Mouse (Mus musculus) spleen, adult 2 months (tissue): ENCODE measurements around the gene Smim15. TPM values are rescaled to one million over a fixed set of nuclear protein-coding genes. Genes with fewer than 3 reads are reported as not detected.

Source experiments
- DNase-seq, 2 experiments: peaks; one replicate each; pipeline versions ENCODE4 v3.0.0 to v3.0.0-alpha.2; 2012 to 2021; ENCODE audit warnings: low spot score in 2 of 2, low read depth in 1 of 2
- H3K27ac ChIP-seq: fragments of 200-500 bp; 2 replicates; pipeline ENCODE4 v1.5.1; 2012; ENCODE audit warnings: low read length, inconsistent platforms; ENCODE audit not compliant: insufficient read depth
- H3K27me3 ChIP-seq: fragments of 200-500 bp; 2 replicates; pipeline ENCODE4 v1.6.1; 2012; ENCODE audit warnings: mild to moderate bottlenecking, moderate library complexity, low read length, inconsistent platforms; ENCODE audit not compliant: control insufficient read depth, insufficient read depth
- H3K36me3 ChIP-seq: fragments of 200-500 bp; 2 replicates; pipeline ENCODE4 v1.6.1; 2012; ENCODE audit warnings: mild to moderate bottlenecking, low read length, inconsistent platforms; ENCODE audit not compliant: control insufficient read depth, insufficient read depth
- H3K4me1 ChIP-seq: fragments of 200-500 bp; 2 replicates; pipeline ENCODE4 v1.6.1; 2011; ENCODE audit warnings: inconsistent platforms; ENCODE audit not compliant: control insufficient read depth, insufficient read depth, insufficient read length
- H3K4me3 ChIP-seq: fragments of 200-500 bp; 2 replicates; pipeline ENCODE4 v1.5.1; 2011; ENCODE audit warnings: mild to moderate bottlenecking, inconsistent platforms; ENCODE audit not compliant: insufficient read depth, insufficient read length; ENCODE audit errors: extremely low read depth
- CTCF ChIP-seq: fragments of 200-500 bp; IDR thresholded peaks from 2 replicates; pipeline ENCODE4 v1.5.1; 2011; ENCODE audit warnings: mild to moderate bottlenecking, inconsistent platforms; ENCODE audit not compliant: insufficient read depth, insufficient read length, insufficient replicate concordance; ENCODE audit errors: extremely low read depth
- POLR2A ChIP-seq: fragments of 200-500 bp; IDR thresholded peaks from 2 replicates; pipeline ENCODE4 v1.6.1; 2011; ENCODE audit warnings: low read depth, low read length, inconsistent platforms
- WGBS: fragments of 180-500 bp; shearing (Covaris S2); methylation state at CpG from one replicate; pipeline ENCODE4 v1.1.7; 2018; 5-methylcytosine and 5-hydroxymethylcytosine counted together
- polyA plus RNA-seq: library from polyadenylated mRNA; depleted of rRNA; stranded (reverse); fragments of >200 nt; gene quantifications from 2 replicates; pipeline ENCODE4 v1.2.3, GENCODE M21; 2012; rRNA removed

The Smim15 gene
- polyA plus RNA-seq, 1 experiment, result 4.3 TPM

- Histone ChIP-seq H3K27me3 (no peaks in the 10 kb centered on the region), H3K36me3 (no peaks in the 10 kb centered on the region), H3K27ac (no peak overlapping the region), H3K4me1 (no peaks in the 10 kb centered on the region), H3K4me3 (no peak overlapping the region)
- TF ChIP-seq POLR2A, result no peak
- TF ChIP-seq CTCF, result no peak
- WGBS, result 85% methylated on average over 7 of the region's 7 CpGs
- DNase-seq, result no peak
Measured at GRCm38 (mm10) chr13:108092290-108092689, 48.0 kb downstream of the Smim15 start.

GRCm38 (mm10) chr13:108094681-108095080 is 50.4 kb downstream of the Smim15 start:
- 94% methylated on average over 5 of the region's 5 CpGs for WGBS
- Histone ChIP-seq H3K4me3 (no peak overlapping the region), H3K4me1 (no peaks in the 10 kb centered on the region), H3K27ac (no peak overlapping the region), H3K27me3 (no peaks in the 10 kb centered on the region), H3K36me3 (no peaks in the 10 kb centered on the region)
- TF ChIP-seq CTCF, result no peak
- no peak for TF ChIP-seq POLR2A
- DNase-seq, result no peak

GRCm38 (mm10) chr13:108095617-108096016 is 51.4 kb downstream of the Smim15 start:
- Histone ChIP-seq H3K27me3 (no peaks in the 10 kb centered on the region), H3K36me3 (no peaks in the 10 kb centered on the region), H3K4me1 (no peaks in the 10 kb centered on the region), H3K4me3 (no peak overlapping the region), H3K27ac (no peak overlapping the region)
- DNase-seq, result no peak
- no peak for TF ChIP-seq CTCF
- no peak for TF ChIP-seq POLR2A
- WGBS, result 96% methylated on average over 7 of the region's 7 CpGs

GRCm38 (mm10) chr13:108096446-108096845 is 52.2 kb downstream of the Smim15 start:
- H3K4me3 ChIP-seq, result no peak overlapping the region
- no peaks in the 10 kb centered on the region for H3K27me3 ChIP-seq
- no peak for DNase-seq
- H3K36me3 ChIP-seq, result no peaks in the 10 kb centered on the region
- H3K27ac ChIP-seq, result no peak overlapping the region
- no peak for TF ChIP-seq POLR2A
- TF ChIP-seq CTCF, result no peak
- 82% methylated on average over 7 of the region's 7 CpGs for WGBS
- no peaks in the 10 kb centered on the region for H3K4me1 ChIP-seq

Other genes with a start within 250 kb of the Smim15 start
- gene Ndufaf2, start 114.2 kb downstream of the Smim15 start, polyA plus RNA-seq, result 1.4 and 2.0 TPM in 2 replicates
- 5.2 and 5.7 TPM in 2 replicates for gene Ercc8, start 114.3 kb downstream of the Smim15 start, polyA plus RNA-seq
- gene Elovl7, start 170.0 kb downstream of the Smim15 start, polyA plus RNA-seq, result 0.29 and 0.37 TPM in 2 replicates